Mouse (Mus musculus): ENCODE measurements around the gene Psg26. TPM values are rescaled to one million over a fixed set of nuclear protein-coding genes. Genes with fewer than 3 reads are reported as not detected.
A peak's percentile ranks its signal among the peaks of the same experiment; 100 is the strongest.
"Not testable (repeated sequence)": the region's sequence is repeated elsewhere in the genome, so short reads cannot be mapped to it uniquely, and the experiment has no call there.

Gene Psg26
- not detected for polyA plus RNA-seq (2021)

DNA sequence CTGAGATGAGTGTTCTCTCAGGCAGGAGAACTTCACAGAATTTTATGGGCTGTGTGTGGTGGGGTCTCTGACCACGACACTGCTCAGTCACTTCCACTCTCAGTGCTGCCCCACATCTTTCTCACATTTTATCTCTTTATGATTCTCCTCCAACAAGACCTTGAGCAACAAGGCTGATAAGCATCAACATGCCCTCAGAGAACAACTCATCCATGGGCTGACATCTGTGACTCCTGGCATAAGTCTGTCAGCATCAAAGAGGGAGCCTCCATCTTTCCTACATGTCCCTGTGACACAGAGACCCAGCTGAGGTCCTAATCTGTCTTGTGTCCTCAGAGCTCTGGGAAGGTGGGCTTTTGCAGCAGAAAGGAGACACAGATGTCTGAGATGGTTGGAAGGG, at the start of gene Psg26:
TSS of gene Psg26 (minus strand) at position 101 of the 400 bp plus-strand sequence.
- ATAC-seq (no peak), DNase-seq (ENCODE audit: low read depth, low spot score) (no peak)
- H3K27me3 ChIP-seq: no peaks in the 10 kb centered on the region
- ChIA-PET POLR2A (no interaction called here), CTCF (no interaction called here)
- TF ChIP-seq CTCF (IDR thresholded peaks at IDR 0.05): no peak
- in situ Hi-C loops (cut with MboI; ENCODE audit: low pct_unique_long_range_greater_than_20kb): no loop called here

- DNase-seq (ENCODE audit: low read depth, low spot score) (no peak), ATAC-seq (no peak)
- CTCF ChIA-PET: no interaction called here
- TF ChIP-seq CTCF (IDR thresholded peaks at IDR 0.05): no peak
- H3K27me3 ChIP-seq: no peaks in the 10 kb centered on the region
- POLR2A ChIA-PET: no interaction called here
- in situ Hi-C loops (cut with MboI; ENCODE audit: low pct_unique_long_range_greater_than_20kb): loop anchor here (25.0 kb wide), 1 partner anchor 279 kb away; the partner anchor contains the start of gene Psg17
These were observed 49.4 kb upstream of the Psg26 start for GRCm38 (mm10) chr7:18533420-18533819.

DNA sequence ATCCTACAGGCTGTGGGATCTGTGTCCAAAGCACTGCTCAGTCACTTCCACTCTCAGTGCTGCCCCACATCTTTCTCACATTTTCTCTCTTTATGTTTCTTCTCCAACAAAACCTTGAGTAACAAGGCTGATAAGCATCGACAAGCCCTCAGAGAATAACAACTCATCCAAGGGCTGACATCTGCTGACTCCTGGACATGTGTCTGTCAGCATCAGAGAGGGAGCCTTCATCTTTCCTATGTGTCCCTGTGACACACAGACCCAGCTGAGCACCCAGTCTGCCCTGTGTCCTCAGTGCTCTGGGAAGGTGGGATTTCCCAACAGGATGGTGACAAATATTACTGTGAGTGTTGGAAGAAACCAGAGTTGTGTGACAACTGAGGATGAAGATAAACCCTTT, 48.2 kb upstream of the Psg26 start, which contains the start of gene Psg25:
TSS of gene Psg25 (minus strand) at position 101 of the 400 bp plus-strand sequence.
- CTCF ChIA-PET: no interaction called here
- POLR2A ChIA-PET: no interaction called here
- ATAC-seq (no peak), DNase-seq (ENCODE audit: low read depth, low spot score) (no peak)
- in situ Hi-C loops (cut with MboI; ENCODE audit: low pct_unique_long_range_greater_than_20kb): loop anchor here (25.0 kb wide), 1 partner anchor 280 kb away; the partner anchor contains the start of gene Psg17
- TF ChIP-seq CTCF (IDR thresholded peaks at IDR 0.05): no peak
- H3K27me3 ChIP-seq: no peaks in the 10 kb centered on the region

- in situ Hi-C loops (cut with MboI; ENCODE audit: low pct_unique_long_range_greater_than_20kb): loop anchor here (25.0 kb wide), 1 partner anchor 288 kb away; the partner anchor contains the start of gene Psg17
- DNase-seq (ENCODE audit: low read depth, low spot score): no peak
- no peaks in the 10 kb centered on the region for H3K27me3 ChIP-seq
- ChIA-PET CTCF (no interaction called here), POLR2A (no interaction called here)
- no peak for TF ChIP-seq CTCF (IDR thresholded peaks at IDR 0.05)
- ATAC-seq: no peak
These were observed 40.7 kb upstream of the Psg26 start for GRCm38 (mm10) chr7:18524668-18525067.

DNA sequence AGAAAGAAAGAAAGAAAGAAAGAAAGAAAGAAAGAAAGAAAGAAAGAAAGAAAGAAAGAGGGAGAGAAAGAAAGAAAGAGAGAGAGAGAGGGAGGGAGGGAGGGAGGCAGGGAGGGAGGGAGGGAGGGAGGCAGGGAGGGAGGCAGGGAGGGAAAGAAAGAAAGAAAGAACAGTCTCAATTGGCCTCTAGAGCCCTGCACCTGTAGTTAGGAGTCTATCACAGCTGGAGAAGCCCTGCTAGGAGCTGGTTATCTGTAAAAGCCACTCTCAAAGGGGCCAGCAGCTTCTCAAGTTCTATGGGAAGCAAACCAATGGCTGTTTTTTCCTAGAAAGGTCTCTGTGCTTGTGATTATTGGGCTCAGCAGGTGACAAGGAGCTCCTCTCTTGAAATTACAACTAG, 28.9 kb upstream of the Psg26 start:
- ATAC-seq; H3K27me3 ChIP-seq; DNase-seq (ENCODE audit: low read depth, low spot score); in situ Hi-C loops (cut with MboI; ENCODE audit: low pct_unique_long_range_greater_than_20kb); CTCF ChIA-PET; POLR2A ChIA-PET: not testable (repeated sequence)

DNA sequence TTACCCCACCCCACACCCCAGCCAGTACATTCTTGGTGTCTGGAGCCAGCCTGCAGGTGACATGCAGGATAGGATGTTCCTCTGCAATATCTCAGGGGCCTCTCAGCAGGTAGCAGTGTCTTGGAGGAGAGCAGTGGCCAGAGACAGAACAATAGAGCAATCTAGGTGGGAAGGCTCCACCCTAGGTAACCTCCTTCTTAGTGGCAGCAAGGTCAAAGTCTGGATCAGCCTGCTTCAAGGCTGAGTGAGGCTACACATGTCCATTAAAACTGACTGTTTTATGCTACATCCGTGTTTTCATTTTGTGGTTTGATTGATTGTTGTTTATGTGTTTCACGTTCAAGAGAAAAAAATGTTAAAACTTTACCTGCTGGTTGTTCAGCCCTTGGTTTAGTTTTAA, 28.4 kb upstream of the Psg26 start:
- POLR2A ChIA-PET; H3K27me3 ChIP-seq; in situ Hi-C loops (cut with MboI; ENCODE audit: low pct_unique_long_range_greater_than_20kb); ATAC-seq; DNase-seq (ENCODE audit: low read depth, low spot score); CTCF ChIA-PET: not testable (repeated sequence)

GRCm38 (mm10) chr7:18511479-18511878, 27.5 kb upstream of the Psg26 start:
- DNase-seq (ENCODE audit: low read depth, low spot score) (no peak), ATAC-seq (no peak)
- H3K27me3 ChIP-seq: no peaks in the 10 kb centered on the region
- ChIA-PET POLR2A (no interaction called here), CTCF (no interaction called here)
- in situ Hi-C loops (cut with MboI; ENCODE audit: low pct_unique_long_range_greater_than_20kb): no loop called here
- peak; percentile 19 for TF ChIP-seq CTCF (IDR thresholded peaks at IDR 0.05)

- ATAC-seq; H3K27me3 ChIP-seq; DNase-seq (ENCODE audit: low read depth, low spot score); in situ Hi-C loops (cut with MboI; ENCODE audit: low pct_unique_long_range_greater_than_20kb); POLR2A ChIA-PET; CTCF ChIA-PET: not testable (repeated sequence)
These were observed 52.0 kb downstream of the Psg26 start, which contains the start of gene Psg28 for GRCm38 (mm10) chr7:18431941-18432340. Gene Psg28 (minus strand): TSS chr7:18432041.

Other genes starting within 250 kb of the Psg26 start
- gene Mill1, start 238.8 kb downstream of the Psg26 start, polyA plus RNA-seq (2021): not detected
- not detected for gene Psg18, start 129.2 kb downstream of the Psg26 start, polyA plus RNA-seq (2021)
- not detected for gene Psg28, start 52.1 kb downstream of the Psg26 start, polyA plus RNA-seq (2021)
- gene Psg25, start 48.1 kb upstream of the Psg26 start, polyA plus RNA-seq (2021): not detected
- not detected for gene Psg27, start 83.1 kb upstream of the Psg26 start, polyA plus RNA-seq (2021)
- not detected for gene Psg23, start 132.3 kb upstream of the Psg26 start, polyA plus RNA-seq (2021)
- not detected for gene Psg21, start 172.5 kb upstream of the Psg26 start, polyA plus RNA-seq (2021)
- not detected for gene Psg20, start 202.0 kb upstream of the Psg26 start, polyA plus RNA-seq (2021)
- not detected for gene Psg22, start 233.9 kb upstream of the Psg26 start, polyA plus RNA-seq (2021)